Mouse (Mus musculus) liver, postnatal 0 days (tissue): ENCODE results near the gene 1700029P11Rik.
"Not testable (repeated sequence)": the region's sequence is repeated elsewhere in the genome, so short reads cannot be mapped to it uniquely, and the experiment has no call there.

Experiments used
- CTCF ChIP-seq: sonication (generic); IDR thresholded peaks from 2 replicates; pipeline ENCODE4 v1.5.1; 2016; ENCODE audit warnings: antibody characterized with exemption, low read depth
- EP300 ChIP-seq: IDR thresholded peaks from 2 replicates; pipeline ENCODE4 v1.6.1; 2016; ENCODE audit warnings: antibody characterized with exemption, low read depth, mild to moderate bottlenecking

- TF ChIP-seq CTCF, EP300: not testable (repeated sequence)
These were observed 9.8 kb upstream of the 1700029P11Rik start for GRCm38 (mm10) chr15:81970498-81970897.
